Mouse (Mus musculus) CH12.LX (cell line): Measurements from ENCODE around the gene Jmjd8. TPM values are rescaled to one million over a fixed set of nuclear protein-coding genes. Genes with fewer than 3 reads are reported as not detected.
A peak's percentile ranks its signal among the peaks of the same experiment; 100 is the strongest.

Experiments used
- DNase-seq: peaks from one replicate; pipeline ENCODE4 v3.0.0-alpha.2; 2013; ENCODE audit errors: extremely low read depth
- H3K27ac ChIP-seq: 2 replicates; pipeline ENCODE4 v1.5.1; 2012; ENCODE audit warnings: low read depth, mild to moderate bottlenecking, control low read depth, moderate library complexity; ENCODE audit not compliant: insufficient read depth
- H3K27me3 ChIP-seq: replicated peaks from 2 replicates; pipeline ENCODE3; 2012; ENCODE audit warnings: inconsistent platforms
- H3K36me3 ChIP-seq, 2 experiments: replicated peaks in 1 of 2; 2 replicates each; pipeline versions ENCODE3 to v1.6.1; 2012; ENCODE audit warnings: inconsistent platforms in 1 of 2, low read length in 1 of 2, mild to moderate bottlenecking in 1 of 2, mixed read lengths in 1 of 2, moderate library complexity in 1 of 2; ENCODE audit not compliant: control insufficient read depth in 1 of 2, insufficient read depth in 1 of 2
- H3K4me1 ChIP-seq, 2 experiments: 2 replicates each; pipeline ENCODE4 v1.6.1; 2012; ENCODE audit warnings: inconsistent platforms in 1 of 2, moderate library complexity in 1 of 2; ENCODE audit not compliant: insufficient read depth in 2 of 2, control insufficient read depth in 1 of 2
- H3K4me2 ChIP-seq: 2 replicates; pipeline ENCODE4 v1.6.1; 2012; ENCODE audit warnings: low read depth, mild to moderate bottlenecking, control low read depth; ENCODE audit not compliant: poor library complexity, insufficient read depth, severe bottlenecking
- H3K4me3 ChIP-seq, 3 experiments: fragments of 150-350 bp in 1 of 3; sonication (generic) in 1 of 3; replicated peaks in 1 of 3; 2 replicates each; pipeline versions ENCODE3 to v1.5.1; 2011 to 2012; ENCODE audit warnings: low read depth in 2 of 3, low read length in 2 of 3, mild to moderate bottlenecking in 2 of 3, moderate library complexity in 2 of 3, control low read depth in 1 of 3, improper control_type of control experiment in 1 of 3, inconsistent platforms in 1 of 3, mixed read lengths in 1 of 3; ENCODE audit not compliant: poor library complexity in 1 of 3
- H3K79me2 ChIP-seq: replicated peaks from 2 replicates; pipeline ENCODE4 v1.6.1; 2012; ENCODE audit warnings: mild to moderate bottlenecking, moderate library complexity; ENCODE audit not compliant: control insufficient read depth, poor library complexity, insufficient read depth, severe bottlenecking; ENCODE audit errors: extremely low read depth
- H3K9ac ChIP-seq: 2 replicates; pipeline ENCODE4 v1.6.1; 2012; ENCODE audit warnings: low read depth, mild to moderate bottlenecking, control low read depth, moderate library complexity; ENCODE audit not compliant: insufficient read depth
- H3K9me3 ChIP-seq: replicated peaks from 2 replicates; pipeline ENCODE3; 2012; ENCODE audit warnings: low read length, inconsistent platforms, mixed read lengths
- BHLHE40 ChIP-seq: IDR thresholded peaks from 2 replicates; pipeline ENCODE4 v1.6.1; 2011; ENCODE audit warnings: mild to moderate bottlenecking, low read depth, low read length, improper control_type of control experiment
- CHD1 ChIP-seq: IDR thresholded peaks from 2 replicates; pipeline ENCODE4 v1.6.1; 2012; ENCODE audit warnings: low read depth, low read length, improper control_type of control experiment, inconsistent platforms
- CHD2 ChIP-seq: IDR thresholded peaks from 2 replicates; pipeline ENCODE4 v1.6.1; 2011; ENCODE audit warnings: low read length, improper control_type of control experiment
- CTCF ChIP-seq, 2 experiments: IDR thresholded peaks in 1 of 2; conservative IDR thresholded peaks in 1 of 2; 2 replicates each; pipeline ENCODE4 v1.5.1; 2011 to 2012; ENCODE audit warnings: low read depth in 2 of 2, low read length in 2 of 2, improper control_type of control experiment in 1 of 2, inconsistent platforms in 1 of 2, mild to moderate bottlenecking in 1 of 2, moderate library complexity in 1 of 2
- E2F4 ChIP-seq: IDR thresholded peaks from 2 replicates; pipeline ENCODE4 v1.6.1; 2011; ENCODE audit warnings: low read depth, low read length, improper control_type of control experiment; ENCODE audit not compliant: insufficient replicate concordance
- ELF1 ChIP-seq: IDR thresholded peaks from 2 replicates; pipeline ENCODE4 v1.6.1; 2014; ENCODE audit warnings: low read depth, mild to moderate bottlenecking, inconsistent platforms, low read length, improper control_type of control experiment
- EP300 ChIP-seq: IDR thresholded peaks from 2 replicates; pipeline ENCODE4 v1.6.1; 2011; ENCODE audit warnings: low read length, improper control_type of control experiment
- ETS1 ChIP-seq: conservative IDR thresholded peaks from 2 replicates; pipeline ENCODE4 v1.6.1; 2012; ENCODE audit warnings: low read depth, mild to moderate bottlenecking, inconsistent platforms, low read length, improper control_type of control experiment, moderate library complexity
- GABPA ChIP-seq: IDR thresholded peaks from 2 replicates; pipeline ENCODE4 v1.6.1; 2012; ENCODE audit warnings: low read depth, low read length, improper control_type of control experiment, inconsistent platforms; ENCODE audit not compliant: insufficient replicate concordance
- HCFC1 ChIP-seq: IDR thresholded peaks from 2 replicates; pipeline ENCODE4 v1.6.1; 2012; ENCODE audit warnings: low read depth, mild to moderate bottlenecking, inconsistent platforms, low read length, improper control_type of control experiment
- IRF4 ChIP-seq: IDR thresholded peaks from 2 replicates; pipeline ENCODE4 v1.6.1; 2014; ENCODE audit warnings: low read depth, mild to moderate bottlenecking, inconsistent platforms, low read length, improper control_type of control experiment
- JUN ChIP-seq: IDR thresholded peaks from 2 replicates; pipeline ENCODE4 v1.6.1; 2011; ENCODE audit warnings: low read depth, mild to moderate bottlenecking, low read length, improper control_type of control experiment, moderate library complexity; ENCODE audit not compliant: insufficient read depth
- JUND ChIP-seq: conservative IDR thresholded peaks from 2 replicates; pipeline ENCODE4 v1.6.1; 2011; ENCODE audit warnings: low read depth, low read length, improper control_type of control experiment
- KAT2A ChIP-seq: IDR thresholded peaks from 2 replicates; pipeline ENCODE4 v1.6.1; 2012; ENCODE audit warnings: low read length, improper control_type of control experiment, inconsistent platforms; ENCODE audit not compliant: insufficient replicate concordance
- MAFK ChIP-seq: IDR thresholded peaks from 2 replicates; pipeline ENCODE4 v1.6.1; 2011; ENCODE audit warnings: low read length, improper control_type of control experiment; ENCODE audit not compliant: insufficient replicate concordance
- MAX ChIP-seq: IDR thresholded peaks from 2 replicates; pipeline ENCODE4 v1.6.1; 2011; ENCODE audit warnings: low read length, improper control_type of control experiment
- MAZ ChIP-seq: IDR thresholded peaks from 2 replicates; pipeline ENCODE4 v1.6.1; 2012; ENCODE audit warnings: low read depth, mild to moderate bottlenecking, inconsistent platforms, low read length, improper control_type of control experiment, moderate library complexity
- MEF2A ChIP-seq: IDR thresholded peaks from 2 replicates; pipeline ENCODE4 v1.6.1; 2014; ENCODE audit warnings: low read depth, mild to moderate bottlenecking, inconsistent platforms, low read length, improper control_type of control experiment, borderline replicate concordance
- MXI1 ChIP-seq: IDR thresholded peaks from 2 replicates; pipeline ENCODE4 v1.6.1; 2011; ENCODE audit warnings: mild to moderate bottlenecking, low read depth, low read length, improper control_type of control experiment
- MYC ChIP-seq: IDR thresholded peaks from 2 replicates; pipeline ENCODE4 v1.6.1; 2011; ENCODE audit warnings: low read depth, mild to moderate bottlenecking, improper control_type of control experiment, low read length
- NELFE ChIP-seq: IDR thresholded peaks from 2 replicates; pipeline ENCODE4 v1.6.1; 2011; ENCODE audit warnings: low read depth, low read length, improper control_type of control experiment
- NRF1 ChIP-seq: IDR thresholded peaks from 2 replicates; pipeline ENCODE4 v1.6.1; 2014; ENCODE audit warnings: low read depth, mild to moderate bottlenecking, inconsistent platforms, low read length, improper control_type of control experiment, moderate library complexity
- PAX5 ChIP-seq: IDR thresholded peaks from 2 replicates; pipeline ENCODE4 v1.6.1; 2012; ENCODE audit warnings: low read length, inconsistent platforms, mixed read lengths
- POLR2A ChIP-seq: IDR thresholded peaks from 2 replicates; pipeline ENCODE4 v1.6.1; 2011; ENCODE audit warnings: low read depth, mild to moderate bottlenecking, improper control_type of control experiment, low read length
- POLR2AphosphoS2 ChIP-seq: IDR thresholded peaks from 2 replicates; pipeline ENCODE4 v1.6.1; 2011; ENCODE audit warnings: low read depth, low read length, improper control_type of control experiment
- RAD21 ChIP-seq: IDR thresholded peaks from 2 replicates; pipeline ENCODE4 v1.6.1; 2011; ENCODE audit warnings: low read depth, mild to moderate bottlenecking, low read length, improper control_type of control experiment, moderate library complexity
- RCOR1 ChIP-seq: conservative IDR thresholded peaks from 2 replicates; pipeline ENCODE4 v1.6.1; 2012; ENCODE audit warnings: low read depth, mild to moderate bottlenecking, inconsistent platforms, low read length, improper control_type of control experiment
- SIN3A ChIP-seq: IDR thresholded peaks from 2 replicates; pipeline ENCODE4 v1.6.1; 2012; ENCODE audit warnings: low read length, improper control_type of control experiment, inconsistent platforms
- SMC3 ChIP-seq: IDR thresholded peaks from 2 replicates; pipeline ENCODE4 v1.6.1; 2011; ENCODE audit warnings: low read depth, low read length, improper control_type of control experiment
- TBP ChIP-seq: conservative IDR thresholded peaks from 2 replicates; pipeline ENCODE4 v1.6.1; 2011; ENCODE audit warnings: low read depth, low read length, improper control_type of control experiment
- TCF12 ChIP-seq: IDR thresholded peaks from 2 replicates; pipeline ENCODE4 v1.6.1; 2014; ENCODE audit warnings: low read depth, mild to moderate bottlenecking, inconsistent platforms, low read length, improper control_type of control experiment
- UBTF ChIP-seq: IDR thresholded peaks from 2 replicates; pipeline ENCODE4 v1.6.1; 2012; ENCODE audit warnings: low read depth, mild to moderate bottlenecking, inconsistent platforms, low read length, improper control_type of control experiment, moderate library complexity
- USF1 ChIP-seq: IDR thresholded peaks from 2 replicates; pipeline ENCODE4 v1.6.1; 2014; ENCODE audit warnings: low read depth, mild to moderate bottlenecking, inconsistent platforms, low read length, improper control_type of control experiment
- USF2 ChIP-seq: conservative IDR thresholded peaks from 2 replicates; pipeline ENCODE4 v1.6.1; 2011; ENCODE audit warnings: low read depth, low read length, improper control_type of control experiment
- ZC3H11A ChIP-seq: IDR thresholded peaks from 2 replicates; pipeline ENCODE4 v1.6.1; 2012; ENCODE audit warnings: low read depth, mild to moderate bottlenecking, inconsistent platforms, low read length, improper control_type of control experiment
- ZKSCAN1 ChIP-seq: IDR thresholded peaks from 2 replicates; pipeline ENCODE4 v1.6.1; 2012; ENCODE audit warnings: low read depth, inconsistent platforms, low read length, improper control_type of control experiment, borderline replicate concordance
- ZMIZ1 ChIP-seq: IDR thresholded peaks from 2 replicates; pipeline ENCODE4 v1.6.1; 2012; ENCODE audit warnings: low read depth, mild to moderate bottlenecking, inconsistent platforms, low read length, improper control_type of control experiment
- ZNF384 ChIP-seq: IDR thresholded peaks from 2 replicates; pipeline ENCODE4 v1.6.1; 2012; ENCODE audit warnings: low read depth, low read length, improper control_type of control experiment, inconsistent platforms
- dilution Hi-C: fragments of 300-500 bp; cut with MboI; formaldehyde crosslinking; loops from 2 replicates; pipeline ENCODE4 v1.14.3; 2020; ENCODE audit warnings: low sequenced_read_pairs; ENCODE audit not compliant: extremely low pct_unique_long_range_greater_than_20kb, extremely low pct_ligation_motif_present
- in situ Hi-C: fragments of 300-500 bp; cut with MboI; formaldehyde crosslinking; loops from 3 replicates; pipeline ENCODE4 v1.14.3; 2019; ENCODE audit warnings: low sequenced_read_pairs, low pct_ligation_motif_present, low pct_unique_long_range_greater_than_20kb, mixed read lengths
- polyA plus RNA-seq: library from polyadenylated mRNA; unstranded; fragments of >175 nt; gene quantifications from 2 replicates; pipeline ENCODE4 v1.2.1, GENCODE M21; 2012; ENCODE audit warnings: low read depth; ENCODE audit not compliant: insufficient read length
- total RNA-seq, 2 experiments: library from RNA; depleted of rRNA; stranded (reverse); fragments of 300-350 nt in 1 of 2; fragments of >200 nt in 1 of 2; gene quantifications; 2 replicates each; pipeline ENCODE4 v1.2.3; 2012 to 2014

Jmjd8 gene
- total and polyA plus RNA-seq, 3 experiments: 4.8 to 8.3 (median 7.7) TPM

- H3K9ac ChIP-seq: peak within 1 kb of the TSS; percentile 83
- in situ Hi-C loops: no loop called here
- H3K9me3 ChIP-seq: no peaks in the 10 kb centered on the region
- H3K36me3 ChIP-seq: peaks cover 59 to 84% of the 10 kb centered on the region in 2 experiments
- peaks cover 14% of the 10 kb centered on the region for H3K79me2 ChIP-seq
- peak within 1 kb of the TSS; percentile 54 for H3K27ac ChIP-seq
- DNase-seq: peak; percentile 95
- H3K27me3 ChIP-seq: no peaks in the 10 kb centered on the region
- dilution Hi-C loops: no loop called here
- peak within 1 kb of the TSS; percentile 71 to 93 (median 77) for H3K4me3 ChIP-seq
- H3K4me2 ChIP-seq: peak within 1 kb of the TSS; percentile 71
- TF ChIP-seq NRF1 (no peak), MAZ (peak; percentile 91), ZKSCAN1 (no peak), ZNF384 (no peak), RCOR1 (no peak), MYC (no peak), TCF12 (peak; percentile 85), JUN (no peak), SMC3 (0 out of 2 replicates have a peak, but pooled peaks have one; percentile 6), USF1 (no peak), EP300 (no peak), KAT2A (peak; percentile 73; the same call in 1 of the 2 replicates), BHLHE40 (peak; percentile 16; the same call in 1 of the 2 replicates), POLR2A (peak; percentile 92), TBP (peak; percentile 75; the same call in 1 of the 2 replicates), UBTF (no peak), MEF2A (0 out of 2 replicates have a peak, but pooled peaks have one; percentile 29), ZMIZ1 (peak; percentile 82), IRF4 (peak; percentile 49; the same call in 1 of the 2 replicates), CTCF (conservative IDR thresholded peaks at IDR 0.05 in 1 of 2, IDR thresholded peaks at IDR 0.05 in 1 of 2; ENCODE audit: low read depth in 2 of 2, low read length in 2 of 2) (peak in 1 of 2 experiments; percentile 26; a peak in 1 of 4 replicates), POLR2AphosphoS2 (peak; percentile 38; the same call in 1 of the 2 replicates), SIN3A (peak; percentile 80; the same call in 1 of the 2 replicates), MXI1 (0 out of 2 replicates have a peak, but pooled peaks have one; percentile 14), MAX (peak; percentile 61), RAD21 (no peak; the same call in 1 of the 2 replicates), HCFC1 (peak; percentile 82), ZC3H11A (no peak), E2F4 (no peak), ELF1 (peak; percentile 88), GABPA (no peak), PAX5 (no peak), MAFK (no peak), JUND (no peak), USF2 (no peak), CHD1 (no peak), CHD2 (no peak), ETS1 (no peak), NELFE (peak; percentile 93)
- H3K4me1 ChIP-seq: peaks cover 12 to 15% of the 10 kb centered on the region in 2 experiments
These were observed 15.8 kb downstream of the Jmjd8 start, which contains the start of gene Rhot2 for GRCm38 (mm10) chr17:25844396-25844901. Gene Rhot2 (minus strand): TSS chr17:25844851.
